Mouse (Mus musculus): Measurements from ENCODE around the gene Pygo1. TPM values are rescaled to one million over a fixed set of nuclear protein-coding genes. Genes with fewer than 3 reads are reported as not detected.

Pygo1 gene
- total RNA-seq, 2 experiments from 2014 or later = 7.4 to 8.3 TPM

DNA sequence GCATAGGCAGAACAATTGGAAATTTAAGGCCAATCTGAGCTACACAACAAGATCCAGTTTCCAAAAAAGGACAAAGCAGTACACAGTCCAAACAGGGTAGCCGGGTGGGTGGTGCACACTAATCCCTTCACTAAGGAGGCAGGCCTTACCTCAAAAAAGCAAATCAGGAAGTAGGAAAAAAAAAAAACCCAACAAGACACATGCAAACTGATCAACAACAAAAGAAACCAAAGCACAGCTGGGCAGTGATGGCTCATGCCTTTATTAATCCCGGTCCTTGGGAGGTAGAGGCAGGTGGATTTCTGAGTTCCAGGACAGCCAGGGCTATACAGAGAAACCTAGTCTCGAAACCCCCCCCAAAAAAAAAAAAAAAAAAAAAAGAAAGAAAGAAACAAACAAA lies 62.3 kb downstream of the Pygo1 start:
- intact Hi-C loops (cut with DNase I) = no loop called here

GRCm38 (mm10) chr9:72988706-72989105 lies 63.3 kb downstream of the Pygo1 start:
- DNase-seq = no peak
- intact Hi-C loops (cut with DNase I) = no loop called here

More for the DNA sequence above, 62.3 kb downstream of the Pygo1 start:
- DNase-seq = no peak

DNA sequence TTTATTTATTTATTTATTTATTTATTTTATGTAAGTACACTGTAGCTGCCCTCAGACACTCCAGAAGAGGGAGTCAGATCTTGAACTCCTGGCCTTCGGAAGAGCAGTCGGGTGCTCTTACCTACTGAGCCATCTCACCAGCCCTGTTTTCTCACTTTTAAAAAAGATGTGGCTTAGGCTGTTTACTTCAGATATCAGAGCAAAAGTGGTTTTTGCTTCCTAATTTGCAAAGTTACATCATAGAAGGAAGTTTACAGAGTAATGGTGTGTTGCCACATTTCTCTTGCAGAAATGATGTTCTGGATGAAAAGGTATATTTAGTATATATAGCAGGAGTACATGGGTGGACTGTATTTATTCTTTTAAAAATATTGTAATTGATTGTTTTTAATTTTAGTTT lies 66.0 kb downstream of the Pygo1 start:
- no peak for DNase-seq
- intact Hi-C loops (cut with DNase I) = no loop called here

GRCm38 (mm10) chr9:72992576-72992975 lies 67.1 kb downstream of the Pygo1 start:
- DNase-seq = no peak
- intact Hi-C loops (cut with DNase I) = no loop called here

- DNase-seq = no peak
- intact Hi-C loops (cut with DNase I) = no loop called here
Measured at GRCm38 (mm10) chr9:72996167-72996566, 70.7 kb downstream of the Pygo1 start.

- intact Hi-C loops (cut with DNase I) = no loop called here
- no peak for DNase-seq
Measured at GRCm38 (mm10) chr9:72996806-72997205, 71.4 kb downstream of the Pygo1 start.

DNA sequence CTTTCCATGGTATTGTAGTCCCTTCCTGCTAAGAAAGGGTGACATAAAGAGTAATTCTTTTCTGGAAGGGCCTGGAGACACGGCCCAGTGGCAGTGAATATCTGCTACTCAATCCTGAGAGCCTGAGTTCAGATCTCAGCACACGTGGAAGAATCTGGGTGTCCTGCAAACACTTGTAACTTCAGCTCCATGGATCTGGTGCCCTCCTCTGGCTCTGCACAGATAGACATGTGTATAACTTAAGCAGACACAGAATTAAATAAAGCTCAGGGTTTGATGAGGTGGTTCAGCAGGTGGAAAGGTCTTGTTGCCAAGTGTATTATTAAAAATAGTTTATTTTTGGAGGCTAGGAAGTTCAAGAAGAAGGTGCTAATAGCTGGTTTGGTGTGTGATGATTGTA lies 75.0 kb downstream of the Pygo1 start:
- no peak for DNase-seq
- intact Hi-C loops (cut with DNase I) = no loop called here

DNA sequence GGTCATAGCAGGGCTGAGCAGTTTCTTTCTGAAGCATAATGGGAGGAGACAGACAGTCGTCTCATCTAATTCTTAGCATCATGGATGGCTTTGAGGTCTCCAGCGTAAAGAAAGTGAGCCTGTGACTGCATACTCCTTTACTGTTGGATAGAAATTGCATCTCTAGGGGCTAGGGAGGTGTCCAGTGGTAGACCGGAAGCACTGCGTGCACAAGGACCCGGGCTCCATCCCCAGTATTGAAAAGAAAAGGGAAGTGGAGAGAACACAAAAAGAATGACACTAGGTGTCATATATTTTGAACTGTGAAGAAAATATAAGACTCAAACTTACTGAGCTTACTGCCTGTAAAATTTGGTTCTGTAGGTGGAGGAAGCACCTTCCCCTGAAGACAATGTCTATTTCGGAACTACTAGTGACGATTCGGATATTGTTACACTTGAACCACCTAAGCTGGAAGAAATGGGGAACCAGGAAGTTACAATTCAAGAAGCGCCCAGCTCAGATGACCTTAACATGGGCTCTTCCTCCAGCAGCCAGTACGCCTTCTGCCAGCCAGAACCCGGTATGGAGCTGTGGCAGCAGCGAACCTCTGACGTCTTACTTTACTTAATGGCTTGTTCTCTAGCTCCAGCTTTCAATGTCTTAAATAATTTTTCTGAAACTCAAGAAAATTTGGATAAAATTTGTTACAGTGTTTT lies 76.0 kb downstream of the Pygo1 start:
- intact Hi-C loops (cut with DNase I) = no loop called here
- no peak for DNase-seq

Other genes starting within 250 kb of the Pygo1 start
- under 1 TPM; 0.22 TPM for gene Prtg, start 118.8 kb upstream of the Pygo1 start, total RNA-seq (2021)
- gene Dyx1c1, start 33.1 kb downstream of the Pygo1 start, total RNA-seq (2021) = under 1 TPM; 0.43 to 0.79 TPM
- not detected for gene Gm44503, start 33.2 kb downstream of the Pygo1 start, total RNA-seq (2021)
- 1 to 10 TPM; 4.6 to 4.7 TPM for gene Ccpg1os, start 59.7 kb downstream of the Pygo1 start, total RNA-seq (2021)
- gene Ccpg1, start 59.8 kb downstream of the Pygo1 start, total RNA-seq (2021) = 10 to 100 TPM; 53.4 to 53.9 TPM
- gene Pigb, start 114.7 kb downstream of the Pygo1 start, total RNA-seq (2021) = 1 to 10 TPM; 3.9 to 4.3 TPM
- gene Rab27a, start 119.2 kb downstream of the Pygo1 start, total RNA-seq (2021) = 1 to 10 TPM; 4.4 to 6.7 TPM
- gene Khdc3, start 176.2 kb downstream of the Pygo1 start, total RNA-seq (2021) = not detected
- not detected for gene Gm20509, start 176.8 kb downstream of the Pygo1 start, total RNA-seq (2021)
- 10 to 100 TPM; 54.9 to 60.4 TPM for gene Rsl24d1, start 187.8 kb downstream of the Pygo1 start, total RNA-seq (2021)